Mouse (Mus musculus): Measurements from ENCODE around the gene Baz2b.

DNA sequence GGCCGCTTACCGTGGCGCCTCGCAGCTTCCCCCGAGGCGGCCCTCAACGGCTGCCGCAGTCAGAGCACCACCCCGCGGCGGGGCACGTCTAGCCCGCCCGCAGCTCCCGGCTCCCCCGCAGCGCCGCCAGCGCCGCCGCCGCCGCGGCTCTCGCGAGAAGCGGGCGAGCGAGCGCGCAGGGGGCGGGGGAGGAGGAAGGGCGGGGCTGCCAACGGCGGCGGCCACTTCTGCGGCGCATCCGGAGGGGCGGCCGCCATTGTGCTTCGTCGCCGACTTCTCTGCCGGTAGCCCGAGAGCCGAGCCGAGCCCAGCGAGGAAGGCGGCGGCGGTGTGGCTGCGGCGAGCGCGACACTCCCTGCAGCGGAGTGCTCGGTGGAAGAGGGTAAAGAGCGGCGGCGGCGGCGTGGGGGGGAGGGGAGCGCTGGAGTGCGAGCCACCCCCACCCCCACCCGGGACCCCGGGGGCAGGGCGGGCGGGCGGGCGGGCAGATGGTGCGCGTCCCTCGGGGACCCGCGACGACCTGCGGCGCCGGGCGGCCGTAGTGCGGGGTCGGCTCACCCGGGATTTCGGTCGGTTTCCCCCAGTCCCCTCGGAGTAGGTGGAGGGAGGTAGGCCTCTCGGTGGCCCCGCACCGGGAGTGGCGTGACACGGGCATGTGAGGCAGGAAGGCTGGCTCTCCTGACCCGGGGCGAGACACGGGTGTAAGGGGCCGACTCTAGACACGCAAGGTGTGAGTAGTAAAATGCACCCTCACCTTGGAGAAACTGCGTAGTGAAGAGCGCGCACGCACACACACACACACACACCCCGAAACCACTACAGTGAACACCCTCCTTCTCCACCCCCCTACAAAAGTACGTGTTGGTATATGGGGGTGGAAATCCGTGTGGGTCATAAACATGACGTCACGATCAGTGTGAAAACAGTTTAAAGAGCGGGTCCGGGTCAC is at the start of gene Baz2b, which contains the start of gene March7:
- TF ChIP-seq CTCF (IDR thresholded peaks at IDR 0.05; ENCODE audit: low read depth) (peak; percentile 49; the same call in 1 of the 2 replicates), EP300 (IDR thresholded peaks at IDR 0.05; ENCODE audit: low read depth) (no peak)

Measured in liver, postnatal 0 days (tissue).